Mouse (Mus musculus): ENCODE measurements around the gene Slc35d2. TPM values are rescaled to one million over a fixed set of nuclear protein-coding genes. Genes with fewer than 3 reads are reported as not detected.
A peak's percentile ranks its signal among the peaks of the same experiment; 100 is the strongest.

The Slc35d2 gene
- 10 to 100 TPM in 18 of 26 experiments, 1 to 10 TPM in 8; 1.7 to 31.8 (median 18.3) TPM for total RNA-seq (2018; cell fraction: chromatin; rRNA removed)
- 10 to 100 TPM in 20 of 26 experiments, 1 to 10 TPM in 6; 8.1 to 14.3 (median 11.7) TPM for total RNA-seq (2018; cell fraction: cytosol; rRNA removed)
- total RNA-seq (2018; cell fraction: nucleus; rRNA removed) = 10 to 100 TPM in 19 of 26 experiments, 1 to 10 TPM in 7; 3.6 to 38.5 (median 15.2) TPM
- 9.8 to 12.2 TPM (median 10.3 TPM) in 3 replicates for polyA plus RNA-seq (2018)

- H3K36me3 ChIP-seq (ENCODE audit: inconsistent target) = no peaks in the 10 kb centered on the region
These were observed at the start of gene Slc35d2 for GRCm38 (mm10) chr13:64128858-64129615. Gene Slc35d2, minus strand, starts transcription at chr13:64129368.

GRCm38 (mm10) chr13:64178000-64178399 lies 48.8 kb upstream of the Slc35d2 start:
- Histone ChIP-seq H3K79me2 (ENCODE audit: inconsistent target) (no peaks in the 10 kb centered on the region), H3K27ac (no peak overlapping the region), H3K4me3 (ENCODE audit: inconsistent target) (no peak overlapping the region), H3K36me3 (ENCODE audit: inconsistent target) (no peaks in the 10 kb centered on the region)
- WGBS (ENCODE audit: missing documents) = 91% methylated on average over 7 of the region's 7 CpGs

More at GRCm38 (mm10) chr13:64128858-64129615, at the start of gene Slc35d2:
- 6% methylated on average over 30 of the region's 44 CpGs for WGBS (ENCODE audit: missing documents)
- Histone ChIP-seq H3K79me2 (ENCODE audit: inconsistent target) (no peaks in the 10 kb centered on the region), H3K27ac (peak within 1 kb of the TSS; percentile 62), H3K4me3 (ENCODE audit: inconsistent target) (peak within 1 kb of the TSS; percentile 64)

DNA sequence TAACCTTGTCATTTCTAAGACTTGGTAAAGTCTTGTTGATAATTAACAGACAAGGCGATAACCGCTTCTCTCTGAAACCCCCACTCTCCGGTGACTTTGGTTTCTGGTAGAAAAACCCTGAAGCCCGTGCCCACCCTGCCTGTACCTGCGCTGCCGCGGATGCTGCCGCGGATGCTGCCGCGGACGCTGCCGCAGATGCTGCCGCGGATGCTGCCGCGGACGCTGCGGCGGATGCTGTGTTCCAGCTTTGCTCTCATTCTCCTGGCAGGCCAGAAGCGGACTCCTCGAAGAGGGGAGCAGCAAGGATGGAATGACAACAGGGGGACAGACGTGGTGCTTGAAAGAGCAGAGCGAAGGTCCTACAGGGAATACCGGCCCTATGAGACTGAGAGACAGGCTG lies 40.6 kb upstream of the Slc35d2 start:
- Histone ChIP-seq H3K4me3 (ENCODE audit: inconsistent target) (no peak overlapping the region), H3K36me3 (ENCODE audit: inconsistent target) (no peaks in the 10 kb centered on the region), H3K27ac (no peak overlapping the region), H3K79me2 (ENCODE audit: inconsistent target) (no peaks in the 10 kb centered on the region)
- 93% methylated on average over 25 of the region's 25 CpGs for WGBS (ENCODE audit: missing documents)

GRCm38 (mm10) chr13:64163147-64163715 lies 34.1 kb upstream of the Slc35d2 start:
- Histone ChIP-seq H3K27ac (no peak overlapping the region), H3K4me3 (ENCODE audit: inconsistent target) (peak overlapping the region; percentile 47; the same call in 1 of the 2 replicates), H3K79me2 (ENCODE audit: inconsistent target) (peaks cover 10% of the 10 kb centered on the region; the same call in 1 of the 2 replicates), H3K36me3 (ENCODE audit: inconsistent target) (no peaks in the 10 kb centered on the region)
- 91% methylated on average over 13 of the region's 13 CpGs for WGBS (ENCODE audit: missing documents)

GRCm38 (mm10) chr13:64162626-64163025 lies 33.5 kb upstream of the Slc35d2 start:
- 30% methylated on average over 12 of the region's 14 CpGs for WGBS (ENCODE audit: missing documents)
- H3K36me3 ChIP-seq (ENCODE audit: inconsistent target) = no peaks in the 10 kb centered on the region
- no peak overlapping the region for H3K27ac ChIP-seq
- peak overlapping the region; percentile 47 for H3K4me3 ChIP-seq (ENCODE audit: inconsistent target)
- peaks cover 10% of the 10 kb centered on the region; the same call in 1 of the 2 replicates for H3K79me2 ChIP-seq (ENCODE audit: inconsistent target)

- Histone ChIP-seq H3K4me3 (ENCODE audit: inconsistent target) (peak overlapping the region; percentile 47), H3K36me3 (ENCODE audit: inconsistent target) (no peaks in the 10 kb centered on the region), H3K27ac (no peak overlapping the region), H3K79me2 (ENCODE audit: inconsistent target) (peaks cover 10% of the 10 kb centered on the region; the same call in 1 of the 2 replicates)
- WGBS (ENCODE audit: missing documents) = 1% methylated on average over 69 of the region's 71 CpGs
These were observed 32.9 kb upstream of the Slc35d2 start for GRCm38 (mm10) chr13:64161916-64162611.

GRCm38 (mm10) chr13:64161548-64161915 lies 32.4 kb upstream of the Slc35d2 start, which contains the start of gene Habp4:
Gene Habp4, plus strand, starts transcription at chr13:64161824.
- Histone ChIP-seq H3K36me3 (ENCODE audit: inconsistent target) (no peaks in the 10 kb centered on the region), H3K4me3 (ENCODE audit: inconsistent target) (peak within 1 kb of the TSS; percentile 47), H3K79me2 (ENCODE audit: inconsistent target) (peaks cover 10% of the 10 kb centered on the region; the same call in 1 of the 2 replicates), H3K27ac (no peak within 1 kb of the TSS)
- under 1% methylated on average over 29 of the region's 31 CpGs for WGBS (ENCODE audit: missing documents)

DNA sequence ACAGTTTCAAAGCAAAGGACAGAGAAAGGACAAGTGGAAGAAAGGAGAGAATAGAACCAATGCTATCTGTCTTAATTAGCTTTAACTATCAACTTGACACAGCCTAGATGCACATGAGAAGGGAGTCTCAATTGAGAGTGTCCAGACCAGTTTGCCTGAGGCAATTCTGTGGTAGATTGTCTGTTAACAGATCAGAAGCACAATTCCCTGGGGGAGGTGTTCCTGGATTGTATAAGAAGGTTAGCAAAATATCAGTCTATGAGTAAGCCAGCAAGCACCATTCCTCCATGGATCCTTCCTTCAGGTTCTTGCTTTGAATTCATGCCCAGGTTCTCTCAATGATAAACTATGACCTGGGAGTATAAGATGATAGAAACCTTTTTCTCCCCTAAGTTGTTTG lies 27.8 kb upstream of the Slc35d2 start:
- peaks cover 3% of the 10 kb centered on the region for H3K79me2 ChIP-seq (ENCODE audit: inconsistent target)
- no peak overlapping the region for H3K4me3 ChIP-seq (ENCODE audit: inconsistent target)
- no peaks in the 10 kb centered on the region for H3K36me3 ChIP-seq (ENCODE audit: inconsistent target)
- no peak overlapping the region for H3K27ac ChIP-seq

DNA sequence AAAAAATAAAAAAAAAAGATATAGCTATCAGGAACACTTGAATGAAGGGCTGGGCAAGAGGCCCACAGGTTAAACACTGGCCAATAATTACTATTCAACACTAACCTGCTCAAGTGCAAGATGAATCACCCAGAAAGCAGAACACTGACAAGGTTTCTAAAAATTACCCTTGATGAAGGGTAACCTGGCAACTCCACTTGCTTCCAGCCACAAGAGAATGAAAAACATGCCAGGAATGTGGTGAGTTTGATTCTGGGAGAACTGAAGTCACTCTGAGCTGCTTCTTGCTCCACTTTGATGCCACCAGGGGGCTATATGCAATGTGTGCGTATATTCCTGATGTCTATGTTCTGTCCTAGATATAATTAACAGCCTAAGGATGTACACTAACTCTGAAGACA lies 26.0 kb upstream of the Slc35d2 start:
- no peak overlapping the region for H3K4me3 ChIP-seq (ENCODE audit: inconsistent target)
- no peaks in the 10 kb centered on the region for H3K36me3 ChIP-seq (ENCODE audit: inconsistent target)
- 64% methylated on average over 1 of the region's 1 CpGs for WGBS (ENCODE audit: missing documents)
- no peak overlapping the region for H3K27ac ChIP-seq
- H3K79me2 ChIP-seq (ENCODE audit: inconsistent target) = peaks cover 21% of the 10 kb centered on the region

- peak overlapping the region; percentile 78 for H3K27ac ChIP-seq
- H3K36me3 ChIP-seq (ENCODE audit: inconsistent target) = no peaks in the 10 kb centered on the region
- H3K79me2 ChIP-seq (ENCODE audit: inconsistent target) = peaks cover 26% of the 10 kb centered on the region
- 83% methylated on average over 2 of the region's 2 CpGs for WGBS (ENCODE audit: missing documents)
- H3K4me3 ChIP-seq (ENCODE audit: inconsistent target) = no peak overlapping the region
These were observed 25.5 kb upstream of the Slc35d2 start for GRCm38 (mm10) chr13:64154651-64155050.

DNA sequence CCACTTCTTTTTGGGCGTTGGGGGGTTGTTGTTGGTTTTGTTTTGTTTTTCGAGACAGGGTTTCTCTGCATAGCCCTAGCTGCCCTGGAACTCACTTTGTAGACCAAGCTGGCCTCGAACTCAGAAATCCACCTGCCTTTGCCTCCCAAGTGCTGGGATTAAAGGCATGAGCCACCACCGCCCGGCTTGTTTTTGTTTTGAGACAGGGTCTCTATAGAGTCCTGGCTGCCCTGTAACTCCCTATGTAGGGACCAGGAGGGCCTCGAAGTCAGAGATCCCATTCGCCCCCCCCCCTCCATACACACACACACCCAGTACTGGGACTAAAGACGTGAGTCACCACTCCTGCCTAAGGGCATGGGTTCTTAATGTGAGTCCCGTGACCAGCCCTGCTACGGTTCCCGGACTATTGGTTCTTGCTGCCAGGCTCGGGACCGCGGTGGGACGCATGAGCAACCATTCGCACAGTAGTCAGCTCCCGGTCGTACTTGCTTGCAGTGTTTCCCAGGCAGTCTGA lies 24.6 kb upstream of the Slc35d2 start:
- 2% methylated on average over 18 of the region's 18 CpGs for WGBS (ENCODE audit: missing documents)
- Histone ChIP-seq H3K79me2 (ENCODE audit: inconsistent target) (peaks cover 34% of the 10 kb centered on the region), H3K27ac (peak overlapping the region; percentile 78), H3K4me3 (ENCODE audit: inconsistent target) (peak overlapping the region; percentile 30), H3K36me3 (ENCODE audit: inconsistent target) (no peaks in the 10 kb centered on the region)

DNA sequence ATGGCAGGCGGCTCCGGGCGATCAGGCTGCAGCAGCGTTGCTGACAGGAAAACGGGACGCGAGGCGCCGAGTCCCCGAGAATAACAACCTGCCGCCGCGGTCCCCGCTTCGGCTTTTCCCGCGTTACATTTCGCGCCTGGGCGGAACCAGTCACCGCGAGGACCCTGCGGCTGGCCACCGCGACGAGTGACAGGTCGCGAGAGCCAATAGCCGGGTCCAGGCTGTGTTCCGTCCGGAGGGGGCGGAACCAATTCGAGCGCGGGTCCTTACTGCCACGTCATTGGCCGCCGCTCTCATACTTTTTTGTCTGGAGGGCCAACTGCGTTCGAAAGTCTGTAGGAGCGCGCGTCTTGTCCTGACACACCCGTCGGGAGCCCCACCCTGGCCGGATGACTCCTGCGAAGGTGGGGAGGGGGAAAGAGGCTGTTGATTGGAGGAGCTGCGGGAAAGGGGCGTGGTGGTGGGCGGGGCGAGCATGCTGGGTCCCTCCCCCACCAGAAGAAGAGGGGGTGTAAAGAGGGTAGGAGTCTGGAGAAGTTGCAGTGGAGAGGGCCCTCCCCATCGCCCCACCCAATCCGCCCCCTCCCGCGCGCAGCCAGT lies 24.0 kb upstream of the Slc35d2 start, which contains the start of gene Zfp367:
Zfp367 (minus strand) TSS at position 120 of the 600 bp plus-strand sequence.
- H3K4me3 ChIP-seq (ENCODE audit: inconsistent target) = peak within 1 kb of the TSS; percentile 91
- WGBS (ENCODE audit: missing documents) = under 1% methylated on average over 54 of the region's 56 CpGs
- no peaks in the 10 kb centered on the region for H3K36me3 ChIP-seq (ENCODE audit: inconsistent target)
- peak within 1 kb of the TSS; percentile 82 for H3K27ac ChIP-seq
- peaks cover 41% of the 10 kb centered on the region for H3K79me2 ChIP-seq (ENCODE audit: inconsistent target)

DNA sequence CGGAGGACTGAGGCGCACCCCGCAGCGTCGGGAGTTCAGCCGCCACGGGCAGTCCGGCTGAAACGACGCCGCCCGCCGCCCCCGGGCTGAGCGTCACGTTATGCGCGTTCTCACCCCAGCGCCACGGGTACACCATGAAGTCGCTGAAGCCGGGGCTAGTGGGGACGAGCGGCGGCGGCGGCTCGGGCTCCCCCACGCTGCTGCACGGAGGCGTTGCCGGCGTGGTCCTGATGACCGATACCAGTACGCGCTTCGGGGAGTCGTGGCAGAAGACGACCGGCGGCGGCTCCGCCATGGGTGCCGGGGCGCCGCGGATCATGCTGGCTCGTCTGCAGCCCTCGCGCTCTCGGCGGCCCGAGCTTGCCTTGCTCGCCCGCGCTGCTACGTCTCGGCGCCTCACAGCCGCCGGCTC lies 23.5 kb upstream of the Slc35d2 start:
- no peak overlapping the region; the same call in 1 of the 2 replicates for H3K4me3 ChIP-seq (ENCODE audit: inconsistent target)
- peaks cover 46% of the 10 kb centered on the region for H3K79me2 ChIP-seq (ENCODE audit: inconsistent target)
- WGBS (ENCODE audit: missing documents) = under 1% methylated on average over 52 of the region's 61 CpGs
- H3K27ac ChIP-seq = no peak overlapping the region
- H3K36me3 ChIP-seq (ENCODE audit: inconsistent target) = no peaks in the 10 kb centered on the region

GRCm38 (mm10) chr13:64152241-64152669 lies 23.1 kb upstream of the Slc35d2 start:
- H3K4me3 ChIP-seq (ENCODE audit: inconsistent target) = peak overlapping the region; percentile 91
- under 1% methylated on average over 37 of the region's 42 CpGs for WGBS (ENCODE audit: missing documents)
- no peaks in the 10 kb centered on the region for H3K36me3 ChIP-seq (ENCODE audit: inconsistent target)
- peaks cover 50% of the 10 kb centered on the region for H3K79me2 ChIP-seq (ENCODE audit: inconsistent target)
- H3K27ac ChIP-seq = peak overlapping the region; percentile 82
